Mouse (Mus musculus) left cerebral cortex, postnatal 36 days (tissue): Measurements from ENCODE around the gene Ren1. TPM values are rescaled to one million over a fixed set of nuclear protein-coding genes. Genes with fewer than 3 reads are reported as not detected.
"Not testable (repeated sequence)": the region's sequence is repeated elsewhere in the genome, so short reads cannot be mapped to it uniquely, and the experiment has no call there.

Experiments used
- DNase-seq, 2 experiments: peaks; one replicate each; pipeline ENCODE4 v3.0.0; 2021 to 2022; ENCODE audit warnings: low spot score in 2 of 2, mixed read lengths in 1 of 2
- intact Hi-C: fragments of 180-260 bp; cut with DNase I; formaldehyde crosslinking; loops from one replicate; pipeline ENCODE4 v1.15.1; 2025
- total RNA-seq, 2 experiments: library from RNA; stranded (reverse); gene quantifications; 2 replicates each; pipeline ENCODE4 v1.2.3; 2021

Gene Ren1
- total RNA-seq, 2 experiments from 2014 or later, result not detected

- DNase-seq, result no peak
- intact Hi-C loops, result no loop called here
These were observed 17.5 kb upstream of the Ren1 start for GRCm38 (mm10) chr1:133332656-133333430.

DNA sequence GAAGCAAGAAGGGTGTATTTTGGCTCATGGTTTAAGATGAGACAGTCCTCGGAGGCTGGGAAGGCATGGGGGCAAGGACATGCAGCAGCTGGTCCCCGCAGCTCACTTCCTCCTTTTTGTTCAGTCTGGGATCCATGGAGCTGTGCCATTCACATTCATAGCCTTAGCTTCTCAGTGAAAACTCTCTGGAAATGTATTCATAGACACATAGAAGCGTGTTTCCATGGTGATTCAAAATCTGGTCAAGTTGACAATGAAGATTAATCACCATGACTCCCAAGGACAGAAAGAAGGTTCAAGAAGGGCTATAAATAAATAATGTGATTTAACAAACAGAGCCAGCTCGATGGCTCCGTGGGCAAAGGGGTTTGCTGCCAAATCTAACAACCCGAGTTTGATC, 16.4 kb upstream of the Ren1 start:
- intact Hi-C loops, result no loop called here
- no peak for DNase-seq

GRCm38 (mm10) chr1:133340403-133340802, 9.9 kb upstream of the Ren1 start:
- DNase-seq, intact Hi-C loops: not testable (repeated sequence)

- no peak for DNase-seq
- intact Hi-C loops, result no loop called here
These were observed 6.0 kb upstream of the Ren1 start for GRCm38 (mm10) chr1:133344357-133344756.

- intact Hi-C loops, result no loop called here
These were observed 3.8 kb upstream of the Ren1 start for GRCm38 (mm10) chr1:133346531-133346930.

DNA sequence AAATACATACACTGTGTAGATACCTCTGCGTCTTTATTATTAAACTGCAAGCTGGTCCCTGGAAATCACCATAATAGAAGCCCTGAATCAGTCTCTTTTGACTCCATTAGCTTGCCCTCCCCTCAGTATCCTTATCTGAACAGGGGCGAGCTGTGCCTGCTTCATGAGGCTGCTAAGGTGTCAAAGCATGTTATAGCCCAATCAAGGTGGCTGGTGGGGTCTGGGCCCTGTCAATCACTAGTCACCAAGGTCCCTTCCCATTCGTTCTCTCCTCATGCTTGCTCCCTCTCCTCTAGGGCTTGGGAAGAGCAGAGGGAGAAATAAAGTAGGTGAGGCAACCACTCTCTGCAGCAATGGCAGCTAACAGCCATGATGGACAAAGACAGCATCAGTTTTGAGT, 3.1 kb upstream of the Ren1 start:
- intact Hi-C loops, result no loop called here
- DNase-seq, result no peak

More at GRCm38 (mm10) chr1:133346531-133346930, 3.8 kb upstream of the Ren1 start:
- no peak for DNase-seq

DNA sequence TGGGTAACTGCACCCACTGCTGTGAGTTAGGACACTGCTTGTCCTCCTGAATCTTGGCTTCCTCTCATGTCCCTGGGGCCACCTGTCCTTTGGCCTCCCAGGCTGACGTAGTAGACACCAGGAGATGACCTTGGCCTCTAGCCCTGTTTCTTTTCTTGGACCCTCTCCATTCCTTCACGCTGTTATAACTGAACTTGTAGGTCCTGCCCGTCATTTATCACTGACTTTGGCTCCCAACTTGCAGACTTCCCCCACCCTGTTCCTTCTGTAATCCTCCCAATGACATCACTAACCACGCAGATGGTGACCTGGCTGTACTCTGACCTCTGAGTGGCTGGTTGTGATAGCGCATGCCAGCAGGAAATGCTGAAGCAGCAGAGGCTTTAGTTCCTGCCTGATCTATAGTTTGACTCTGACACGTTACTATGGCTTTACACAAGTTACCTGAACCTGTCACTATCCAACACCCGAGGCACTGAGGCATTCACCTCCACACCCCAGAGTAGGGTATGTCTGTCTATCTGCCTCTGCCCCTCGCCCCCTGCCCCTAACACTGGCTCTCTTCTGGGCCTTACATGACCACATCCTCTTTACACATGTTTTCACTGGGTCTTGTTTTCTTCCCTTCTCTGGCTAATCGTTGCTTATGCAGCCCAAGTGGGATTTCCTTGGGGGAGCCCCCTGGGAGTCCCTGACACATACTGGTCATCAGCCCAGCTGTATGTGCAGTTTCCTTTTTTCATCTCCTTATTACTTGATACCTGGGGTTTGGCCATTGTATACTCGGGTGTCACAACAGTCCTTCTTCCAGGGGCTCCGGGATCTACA, 2.4 kb upstream of the Ren1 start:
- no peak for DNase-seq

GRCm38 (mm10) chr1:133351762-133352161, 1.5 kb downstream of the Ren1 start:
- intact Hi-C loops, result loop anchor here (2.0 kb wide), 1 partner anchor 37 kb away; no protein-coding TSS in a partner anchor
- DNase-seq, result no peak

More for the DNA sequence above, 2.4 kb upstream of the Ren1 start:
- intact Hi-C loops, result no loop called here

GRCm38 (mm10) chr1:133353371-133353809, 3.1 kb downstream of the Ren1 start:
- intact Hi-C loops, result loop anchor here (2.0 kb wide), 1 partner anchor 39 kb away; no protein-coding TSS in a partner anchor
- peak; percentile 83 to 85 for DNase-seq

DNA sequence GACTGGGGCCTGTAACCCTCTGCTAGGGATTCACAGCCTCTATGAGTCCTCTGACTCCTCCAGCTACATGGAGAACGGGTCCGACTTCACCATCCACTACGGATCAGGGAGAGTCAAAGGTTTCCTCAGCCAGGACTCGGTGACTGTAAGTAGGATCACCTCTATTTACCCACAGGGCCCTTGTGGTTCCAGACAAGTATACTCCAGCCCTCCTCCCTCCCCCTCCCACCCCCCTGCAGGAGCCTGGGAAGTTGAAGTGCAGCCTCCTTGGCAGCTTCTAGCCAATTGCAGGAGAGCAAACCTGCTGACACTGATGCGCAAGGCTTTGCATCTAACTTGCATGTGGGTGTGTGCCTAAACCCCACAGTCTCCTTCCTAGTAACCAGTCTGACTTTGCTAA, 5.2 kb downstream of the Ren1 start:
- no peak for DNase-seq
- intact Hi-C loops, result no loop called here

DNA sequence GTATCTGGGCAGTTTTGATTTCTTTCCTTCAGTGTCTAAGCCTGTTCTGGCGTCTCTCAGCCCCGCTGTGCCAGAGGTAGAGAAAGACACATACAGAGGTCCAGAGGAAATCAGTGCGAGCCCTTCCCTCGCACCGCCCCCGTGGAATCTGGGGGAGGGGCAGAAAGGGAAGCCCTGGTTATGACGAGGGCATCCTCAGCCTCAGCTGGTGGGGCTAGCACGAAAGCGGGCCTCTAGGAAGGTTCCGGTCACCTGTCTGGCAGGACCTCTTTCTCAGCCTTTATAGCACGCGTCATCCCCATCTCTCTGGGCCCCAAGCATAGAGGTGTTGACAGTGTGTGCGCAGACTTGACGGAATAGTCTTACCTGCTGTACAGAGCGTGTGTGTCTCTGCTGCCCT, 5.6 kb downstream of the Ren1 start:
- intact Hi-C loops, result no loop called here
- no peak for DNase-seq

- intact Hi-C loops, result no loop called here
These were observed 6.0 kb downstream of the Ren1 start for GRCm38 (mm10) chr1:133356330-133356729.

GRCm38 (mm10) chr1:133361006-133361405, 10.7 kb downstream of the Ren1 start:
- intact Hi-C loops, result no loop called here
- DNase-seq, result no peak

More at GRCm38 (mm10) chr1:133356330-133356729, 6.0 kb downstream of the Ren1 start:
- no peak for DNase-seq

DNA sequence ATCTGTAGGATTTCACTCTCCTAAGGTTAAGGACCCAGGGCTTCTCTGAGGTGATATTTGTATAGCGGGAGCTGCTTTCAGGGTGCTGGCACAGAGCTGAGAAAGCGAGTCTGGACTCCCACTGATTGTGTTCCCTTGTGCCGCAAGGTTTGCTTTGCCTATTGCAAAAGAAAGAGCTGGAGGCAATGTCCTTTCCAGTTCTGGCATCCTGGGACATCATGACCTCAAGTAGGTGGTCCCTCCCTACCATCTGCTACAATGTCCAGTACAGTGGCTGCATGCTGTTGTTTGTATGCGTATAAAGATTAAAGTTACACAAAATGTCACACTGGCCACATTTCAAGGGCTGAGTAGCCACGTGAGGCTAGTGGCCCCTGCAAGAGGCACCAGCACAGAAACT, 11.8 kb downstream of the Ren1 start:
- intact Hi-C loops, result no loop called here
- DNase-seq, result peak in 1 of 2 experiments; percentile 3

- DNase-seq, result peak; percentile 62 to 77
- intact Hi-C loops, result no loop called here
These were observed 13.1 kb downstream of the Ren1 start, which contains the start of gene Etnk2 for GRCm38 (mm10) chr1:133363276-133364021. Gene Etnk2 (plus strand): TSS chr1:133363572.

DNA sequence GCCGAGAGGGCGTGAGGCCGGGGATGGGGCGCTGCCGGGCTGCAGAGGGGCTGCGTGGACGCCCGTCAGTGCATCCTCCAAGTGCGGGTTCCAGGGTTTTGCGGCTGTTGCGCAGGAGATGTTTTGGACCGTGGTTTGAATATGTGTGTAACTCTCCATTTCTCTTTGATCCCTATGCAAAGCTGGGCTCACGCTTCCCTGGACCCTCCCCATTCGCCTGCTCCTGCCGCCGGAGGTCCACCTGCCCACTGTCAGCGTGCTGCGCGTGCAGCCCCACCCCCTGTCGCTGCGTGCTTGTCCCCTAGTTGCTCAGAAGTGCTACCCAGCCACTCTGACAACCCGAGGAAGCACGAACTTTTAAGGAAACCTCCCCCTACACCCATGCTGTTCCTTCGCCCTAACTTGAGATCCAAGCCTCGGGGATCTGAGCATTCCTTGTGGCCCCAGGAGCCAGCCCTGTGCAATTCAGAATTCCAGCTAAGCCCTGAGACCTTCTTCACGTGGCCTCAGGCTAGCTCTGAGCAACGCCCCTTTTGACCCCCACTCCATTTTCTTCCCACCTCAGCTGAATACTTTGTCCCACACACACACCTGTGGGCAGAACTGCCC, 13.8 kb downstream of the Ren1 start:
- intact Hi-C loops, result no loop called here
- peak in 1 of 2 experiments; percentile 49 for DNase-seq

DNA sequence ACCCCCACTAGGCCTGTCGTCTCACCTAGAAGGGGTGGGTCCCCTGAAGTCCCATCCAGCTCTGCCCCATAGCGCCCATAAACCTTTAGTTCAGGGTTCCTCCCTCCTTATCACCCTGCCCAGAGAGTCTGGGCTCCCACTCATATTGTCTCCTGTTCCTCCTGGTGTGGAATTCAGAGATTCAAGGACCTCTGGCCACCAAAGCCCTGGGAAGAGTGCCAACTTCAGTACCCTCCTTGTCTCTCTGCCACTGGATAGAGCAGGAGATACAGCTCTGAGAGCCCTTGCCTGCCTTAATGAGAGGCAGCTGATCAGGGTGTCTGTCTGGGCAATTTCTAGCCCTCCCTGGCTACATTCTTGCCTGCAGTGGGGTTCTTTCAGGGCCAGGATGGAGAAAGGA, 14.6 kb downstream of the Ren1 start:
- intact Hi-C loops, result no loop called here

GRCm38 (mm10) chr1:133366951-133367605, 16.8 kb downstream of the Ren1 start:
- DNase-seq, result peak in 1 of 2 experiments; percentile 51
- intact Hi-C loops, result no loop called here

More for the DNA sequence above, 14.6 kb downstream of the Ren1 start:
- no peak for DNase-seq
